Mouse (Mus musculus): ENCODE measurements at regions not wholly inside any gene's neighbourhood (a gene's known extent, or its start where the extent isn't known, plus 50 kb on each side); places are given as distances from the start of the nearest gene placed in this dataset.

GRCm38 (mm10) chr4:35401783-35402182 lies 175.8 kb upstream of the C9orf72 start:
- no peaks in the 10 kb centered on the region for H3K4me1 ChIP-seq (ENCODE audit: insufficient read depth, low read depth, low read length)
- H3K9ac ChIP-seq (replicated peaks; ENCODE audit: low read depth): no peak overlapping the region
- 76% methylated on average over 4 of the region's 4 CpGs for WGBS
- H3K27ac ChIP-seq (ENCODE audit: low read length): no peak overlapping the region
- no peak for TF ChIP-seq CTCF (IDR thresholded peaks at IDR 0.05)
- no peak for TF ChIP-seq EP300 (IDR thresholded peaks at IDR 0.05)
- H3K4me2 ChIP-seq (replicated peaks; ENCODE audit: low read depth, low read length): no peak overlapping the region
- no peaks in the 10 kb centered on the region for H3K9me3 ChIP-seq (ENCODE audit: low read length)
- no peak overlapping the region for H3K4me3 ChIP-seq (ENCODE audit: low read depth, low read length)
- ATAC-seq: no peak
- H3K27me3 ChIP-seq (replicated peaks; ENCODE audit: insufficient read depth, low read length): no peaks in the 10 kb centered on the region
- no peaks in the 10 kb centered on the region for H3K36me3 ChIP-seq (ENCODE audit: insufficient read depth, low read length)
- no peak for DNase-seq (ENCODE audit: low spot score)

GRCm38 (mm10) chr4:35400511-35400910 lies 174.5 kb upstream of the C9orf72 start:
- Histone ChIP-seq H3K36me3 (ENCODE audit: insufficient read depth, low read length) (no peaks in the 10 kb centered on the region), H3K4me3 (ENCODE audit: low read depth, low read length) (no peak overlapping the region), H3K27ac (ENCODE audit: low read length) (no peak overlapping the region), H3K4me1 (ENCODE audit: insufficient read depth, low read depth, low read length) (no peaks in the 10 kb centered on the region), H3K9me3 (ENCODE audit: low read length) (no peaks in the 10 kb centered on the region), H3K27me3 (replicated peaks; ENCODE audit: insufficient read depth, low read length) (no peaks in the 10 kb centered on the region), H3K9ac (replicated peaks; ENCODE audit: low read depth) (no peak overlapping the region), H3K4me2 (replicated peaks; ENCODE audit: low read depth, low read length) (no peak overlapping the region)
- WGBS: 74% methylated on average over 6 of the region's 6 CpGs
- DNase-seq (ENCODE audit: low spot score) (no peak), ATAC-seq (no peak)
- no peak for TF ChIP-seq EP300 (IDR thresholded peaks at IDR 0.05)
- no peak for TF ChIP-seq CTCF (IDR thresholded peaks at IDR 0.05)

- Histone ChIP-seq H3K27me3 (replicated peaks; ENCODE audit: insufficient read depth, low read length) (no peaks in the 10 kb centered on the region), H3K27ac (ENCODE audit: low read length) (no peak overlapping the region), H3K4me3 (ENCODE audit: low read depth, low read length) (no peak overlapping the region), H3K4me2 (replicated peaks; ENCODE audit: low read depth, low read length) (no peak overlapping the region), H3K36me3 (ENCODE audit: insufficient read depth, low read length) (no peaks in the 10 kb centered on the region), H3K9me3 (ENCODE audit: low read length) (no peaks in the 10 kb centered on the region), H3K9ac (replicated peaks; ENCODE audit: low read depth) (no peak overlapping the region), H3K4me1 (ENCODE audit: insufficient read depth, low read depth, low read length) (no peaks in the 10 kb centered on the region)
- 88% methylated on average over 5 of the region's 5 CpGs for WGBS
- no peak for ATAC-seq
- DNase-seq (ENCODE audit: low spot score): no peak
- TF ChIP-seq CTCF (IDR thresholded peaks at IDR 0.05) (no peak), EP300 (IDR thresholded peaks at IDR 0.05) (no peak)
Observed at GRCm38 (mm10) chr4:35395583-35395877, 169.6 kb upstream of the C9orf72 start.

GRCm38 (mm10) chr4:35394821-35395582 lies 169.0 kb upstream of the C9orf72 start:
- Histone ChIP-seq H3K27ac (ENCODE audit: low read length) (no peak overlapping the region), H3K9me3 (ENCODE audit: low read length) (no peaks in the 10 kb centered on the region), H3K4me1 (ENCODE audit: insufficient read depth, low read depth, low read length) (no peaks in the 10 kb centered on the region), H3K4me3 (ENCODE audit: low read depth, low read length) (no peak overlapping the region), H3K9ac (replicated peaks; ENCODE audit: low read depth) (no peak overlapping the region), H3K4me2 (replicated peaks; ENCODE audit: low read depth, low read length) (no peak overlapping the region), H3K27me3 (replicated peaks; ENCODE audit: insufficient read depth, low read length) (no peaks in the 10 kb centered on the region), H3K36me3 (ENCODE audit: insufficient read depth, low read length) (no peaks in the 10 kb centered on the region)
- WGBS: 43% methylated on average over 16 of the region's 16 CpGs
- TF ChIP-seq EP300 (IDR thresholded peaks at IDR 0.05) (no peak), CTCF (IDR thresholded peaks at IDR 0.05) (no peak)
- DNase-seq (ENCODE audit: low spot score) (no peak), ATAC-seq (no peak)

GRCm38 (mm10) chr4:35375791-35376190 lies 149.8 kb upstream of the C9orf72 start:
- ATAC-seq: no peak

GRCm38 (mm10) chr4:35373213-35373860 lies 147.4 kb upstream of the C9orf72 start:
- no peak overlapping the region for H3K9ac ChIP-seq (replicated peaks; ENCODE audit: low read depth)
- TF ChIP-seq EP300 (IDR thresholded peaks at IDR 0.05) (no peak), CTCF (IDR thresholded peaks at IDR 0.05) (no peak)
- H3K4me1 ChIP-seq (ENCODE audit: insufficient read depth, low read depth, low read length): no peaks in the 10 kb centered on the region
- ATAC-seq (no peak), DNase-seq (ENCODE audit: low spot score) (no peak)
- no peaks in the 10 kb centered on the region for H3K9me3 ChIP-seq (ENCODE audit: low read length)
- no peak overlapping the region for H3K4me2 ChIP-seq (replicated peaks; ENCODE audit: low read depth, low read length)
- no peaks in the 10 kb centered on the region for H3K27me3 ChIP-seq (replicated peaks; ENCODE audit: insufficient read depth, low read length)
- H3K4me3 ChIP-seq (ENCODE audit: low read depth, low read length): no peak overlapping the region
- H3K36me3 ChIP-seq (ENCODE audit: insufficient read depth, low read length): no peaks in the 10 kb centered on the region
- no peak overlapping the region for H3K27ac ChIP-seq (ENCODE audit: low read length)
- 58% methylated on average over 9 of the region's 9 CpGs for WGBS

More at GRCm38 (mm10) chr4:35375791-35376190, 149.8 kb upstream of the C9orf72 start:
- H3K27me3 ChIP-seq (replicated peaks; ENCODE audit: insufficient read depth, low read length): no peaks in the 10 kb centered on the region
- TF ChIP-seq EP300 (IDR thresholded peaks at IDR 0.05): no peak
- no peak for TF ChIP-seq CTCF (IDR thresholded peaks at IDR 0.05)
- H3K36me3 ChIP-seq (ENCODE audit: insufficient read depth, low read length): no peaks in the 10 kb centered on the region
- WGBS: 79% methylated on average over 4 of the region's 4 CpGs
- no peak overlapping the region for H3K27ac ChIP-seq (ENCODE audit: low read length)
- H3K9ac ChIP-seq (replicated peaks; ENCODE audit: low read depth): no peak overlapping the region
- no peak for DNase-seq (ENCODE audit: low spot score)
- H3K4me3 ChIP-seq (ENCODE audit: low read depth, low read length): no peak overlapping the region
- H3K4me1 ChIP-seq (ENCODE audit: insufficient read depth, low read depth, low read length): no peaks in the 10 kb centered on the region
- no peak overlapping the region for H3K4me2 ChIP-seq (replicated peaks; ENCODE audit: low read depth, low read length)
- H3K9me3 ChIP-seq (ENCODE audit: low read length): no peaks in the 10 kb centered on the region
